Comparison of ENCODE assay signal across 7 mouse cellular contexts in the genomic region with DNA sequence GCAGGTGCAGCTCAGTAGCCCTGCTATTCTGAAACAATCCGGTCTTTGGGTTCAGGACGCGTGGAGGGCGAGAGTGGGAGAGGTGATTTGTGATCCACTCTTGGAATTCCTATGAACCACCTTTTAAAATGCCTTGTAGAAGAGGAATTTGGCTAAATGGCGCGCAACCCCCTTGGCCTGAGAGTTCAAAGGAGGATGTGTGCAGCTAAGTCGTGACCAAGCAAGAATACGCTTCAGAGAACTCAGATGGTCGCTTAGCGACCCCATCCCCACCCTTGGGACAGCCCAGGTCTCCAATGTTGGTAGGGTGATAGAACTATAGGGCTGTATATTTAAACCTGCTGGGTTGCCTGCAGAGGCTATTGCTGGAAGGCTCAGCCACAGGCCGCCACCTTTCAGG. TPM values are rescaled to one million over a fixed set of nuclear protein-coding genes. Genes with fewer than 3 reads are reported as not detected.
DNase-seq lines count a peak whose midpoint lies in the region; ATAC-seq and TF ChIP-seq lines count a peak whose summit lies in the region.

No protein-coding gene starts in this region.

- peak overlapping the region; percentile 66 for H3K4me3 ChIP-seq in lung, embryonic 14.5 days (ENCODE audit: low read depth, low read length)
- peak overlapping the region; percentile 55 for H3K4me3 ChIP-seq in forebrain, embryonic 15.5 days
- H3K4me3 ChIP-seq in limb, embryonic 11.5 days (ENCODE audit: low read depth, low read length): peak overlapping the region; percentile 67
- peak overlapping the region; percentile 60 for H3K4me3 ChIP-seq in stomach, embryonic 14.5 days (ENCODE audit: low read depth, low read length)

- no peak for ATAC-seq in lung, embryonic 14.5 days (ENCODE audit: insufficient read depth)
- no peak for ATAC-seq in forebrain, embryonic 15.5 days (replicated peaks)
- no peak for ATAC-seq in limb, embryonic 11.5 days (ENCODE audit: insufficient number of reproducible peaks, low FRiP score, low TSS enrichment, low read depth)
- ATAC-seq in stomach, embryonic 14.5 days (ENCODE audit: insufficient number of reproducible peaks, insufficient read depth, low FRiP score, low read depth): no peak

- peak overlapping the region; percentile 92 for H3K4me2 ChIP-seq in lung, embryonic 14.5 days
- peak overlapping the region; percentile 75 for H3K4me2 ChIP-seq in forebrain, embryonic 15.5 days (replicated peaks)
- peak overlapping the region; percentile 97 for H3K4me2 ChIP-seq in limb, embryonic 11.5 days (ENCODE audit: low read depth, severe bottlenecking)
- peak overlapping the region; percentile 98 for H3K4me2 ChIP-seq in stomach, embryonic 14.5 days (replicated peaks; ENCODE audit: low read depth, low read length)

- H3K27me3 ChIP-seq in lung, embryonic 14.5 days (ENCODE audit: insufficient read depth, low read length): peaks cover 18% of the 10 kb centered on the region
- H3K27me3 ChIP-seq in forebrain, embryonic 15.5 days: no peaks in the 10 kb centered on the region
- peaks cover 8% of the 10 kb centered on the region for H3K27me3 ChIP-seq in limb, embryonic 11.5 days (ENCODE audit: control insufficient read depth, insufficient read depth, low read length)
- peaks cover 3% of the 10 kb centered on the region for H3K27me3 ChIP-seq in stomach, embryonic 14.5 days (ENCODE audit: control insufficient read depth, insufficient read depth, low read length)

- H3K9ac ChIP-seq in lung, embryonic 14.5 days: peak overlapping the region; percentile 58; the same call in 1 of the 2 replicates
- peak overlapping the region; percentile 69 for H3K9ac ChIP-seq in forebrain, embryonic 15.5 days (replicated peaks)
- H3K9ac ChIP-seq in limb, embryonic 11.5 days (ENCODE audit: low read length): no peak overlapping the region
- H3K9ac ChIP-seq in stomach, embryonic 14.5 days (replicated peaks; ENCODE audit: low read depth, low read length): no peak overlapping the region

- no peaks in the 10 kb centered on the region for H3K36me3 ChIP-seq in lung, embryonic 14.5 days (ENCODE audit: insufficient read depth)
- H3K36me3 ChIP-seq in forebrain, embryonic 15.5 days: no peaks in the 10 kb centered on the region
- no peaks in the 10 kb centered on the region for H3K36me3 ChIP-seq in limb, embryonic 11.5 days (ENCODE audit: control insufficient read depth, insufficient read depth, low read length)
- no peaks in the 10 kb centered on the region for H3K36me3 ChIP-seq in stomach, embryonic 14.5 days (ENCODE audit: control insufficient read depth, insufficient read depth, low read length)

- 9% methylated on average over 11 of the region's 11 CpGs for WGBS in lung, embryonic 14.5 days
- 11% methylated on average over 11 of the region's 11 CpGs for WGBS in forebrain, embryonic 15.5 days
- WGBS in limb, embryonic 11.5 days: 6% methylated on average over 11 of the region's 11 CpGs
- 10% methylated on average over 11 of the region's 11 CpGs for WGBS in stomach, embryonic 14.5 days

- peaks cover 7% of the 10 kb centered on the region; the same call in 1 of the 2 replicates for H3K4me1 ChIP-seq in lung, embryonic 14.5 days (ENCODE audit: insufficient read depth)
- H3K4me1 ChIP-seq in forebrain, embryonic 15.5 days: peaks cover 48% of the 10 kb centered on the region
- peaks cover 18% of the 10 kb centered on the region for H3K4me1 ChIP-seq in limb, embryonic 11.5 days (ENCODE audit: control insufficient read depth, insufficient read depth, low read length)
- peaks cover 7% of the 10 kb centered on the region; the same call in 1 of the 2 replicates for H3K4me1 ChIP-seq in stomach, embryonic 14.5 days (ENCODE audit: control insufficient read depth, insufficient read depth, low read length)

- DNase-seq in lung, embryonic 14.5 days: no peak
- DNase-seq in lung, postnatal 14 days: no peak
- DNase-seq in limb, embryonic 11.5 days (ENCODE audit: low spot score): no peak
- DNase-seq in right cerebral cortex, postnatal 25 days: no peak
- DNase-seq in urinary bladder, postnatal 10 days (ENCODE audit: low spot score): no peak

- TF ChIP-seq CTCF in lung, embryonic 14.5 days (IDR thresholded peaks at IDR 0.05; ENCODE audit: low read depth): no peak

- H3K27ac ChIP-seq in lung, embryonic 14.5 days (ENCODE audit: low read depth): no peak overlapping the region
- peak overlapping the region; percentile 81 for H3K27ac ChIP-seq in forebrain, embryonic 15.5 days (replicated peaks)
- H3K27ac ChIP-seq in limb, embryonic 11.5 days (replicated peaks; ENCODE audit: low read depth, low read length): no peak overlapping the region
- H3K27ac ChIP-seq in stomach, embryonic 14.5 days (ENCODE audit: low read length): no peak overlapping the region

- no peaks in the 10 kb centered on the region for H3K9me3 ChIP-seq in lung, embryonic 14.5 days (ENCODE audit: low read depth, low read length)
- H3K9me3 ChIP-seq in forebrain, embryonic 15.5 days: no peaks in the 10 kb centered on the region
- H3K9me3 ChIP-seq in limb, embryonic 11.5 days (ENCODE audit: control insufficient read depth, low read length): no peaks in the 10 kb centered on the region
- no peaks in the 10 kb centered on the region for H3K9me3 ChIP-seq in stomach, embryonic 14.5 days (ENCODE audit: control insufficient read depth, low read depth, low read length)

RNA-seq across cellular contexts. Expression of a gene that starts 1.1 kb away (rescaled TPM):
- polyA plus RNA-seq in lung, embryonic 14.5 days (2014; fragmentation: Nextera tagmentation; extraction: Ambion mirVana): 67.8 and 70.5 TPM in 2 replicates
- 84.3 and 85.1 TPM in 2 replicates for polyA plus RNA-seq in forebrain, embryonic 15.5 days (2015; fragmentation: Nextera tagmentation; extraction: Ambion mirVana)
- 39.7 and 42.1 TPM in 2 replicates for polyA plus RNA-seq in limb, embryonic 11.5 days (2014; fragmentation: Nextera tagmentation; extraction: Ambion mirVana)
- 12.7 and 14.7 TPM in 2 replicates for polyA plus RNA-seq in stomach, embryonic 14.5 days (2014; fragmentation: Nextera tagmentation; extraction: Ambion mirVana)

Comparison
In these comparisons a context has a peak if more than half of its experiments do, and no peak if none do; other contexts are left out.
1. H3K9ac ChIP-seq: peak in lung, embryonic 14.5 days (single experiment) and forebrain, embryonic 15.5 days (single experiment); none in limb, embryonic 11.5 days (single experiment) and stomach, embryonic 14.5 days (single experiment).
2. Peak in every context shown above with its lines, with median percentiles within 50 percentile points of each other: H3K4me2 ChIP-seq and H3K4me3 ChIP-seq.